Mouse (Mus musculus) common myeloid progenitor, adult 5-6 weeks (primary cell): ENCODE data around the gene Etnk2. TPM values are rescaled to one million over a fixed set of nuclear protein-coding genes. Genes with fewer than 3 reads are reported as not detected.
A peak's percentile ranks its signal among the peaks of the same experiment; 100 is the strongest.
"Not testable (repeated sequence)": the region's sequence is repeated elsewhere in the genome, so short reads cannot be mapped to it uniquely, and the experiment has no call there.

Source experiments
- ATAC-seq: replicated peaks from 2 replicates; pipeline ENCODE4 v1.8.0; 2016; ENCODE audit warnings: low read depth, mild to moderate bottlenecking, moderate TSS enrichment, inconsistent platforms; ENCODE audit not compliant: poor library complexity, severe bottlenecking
- total RNA-seq: library from RNA; stranded (forward); fragments of 200-1000, 187-1606 nt; gene quantifications from 2 replicates; pipeline ENCODE4 v1.2.3, GENCODE M21; 2017

Gene Etnk2
- not detected in 2 replicates for total RNA-seq

GRCm38 (mm10) chr1:133363276-133364021 lies at the start of gene Etnk2:
Gene Etnk2, plus strand, starts transcription at chr1:133363572.
- peak; percentile 57 for ATAC-seq

DNA sequence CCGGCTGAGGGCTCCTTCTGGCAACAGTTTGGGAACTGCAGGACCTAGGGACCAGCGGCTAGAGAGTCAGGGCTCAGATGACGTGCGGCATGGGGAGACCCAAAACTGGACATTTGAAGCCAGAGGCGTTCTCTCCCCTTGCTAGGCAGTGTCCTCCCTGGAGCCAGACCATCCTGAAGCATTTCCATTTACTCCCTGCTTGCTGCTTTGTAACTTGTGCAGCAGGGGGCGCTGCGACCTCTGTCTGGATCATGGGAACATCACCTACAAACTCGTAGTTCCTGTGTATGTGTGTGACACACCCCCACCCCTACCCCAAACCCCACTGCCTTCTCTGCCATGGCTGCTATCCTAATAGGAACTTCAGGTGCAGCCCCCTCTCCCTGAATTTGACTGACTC lies 49.0 kb upstream of the Etnk2 start:
- ATAC-seq, result peak; percentile 57

DNA sequence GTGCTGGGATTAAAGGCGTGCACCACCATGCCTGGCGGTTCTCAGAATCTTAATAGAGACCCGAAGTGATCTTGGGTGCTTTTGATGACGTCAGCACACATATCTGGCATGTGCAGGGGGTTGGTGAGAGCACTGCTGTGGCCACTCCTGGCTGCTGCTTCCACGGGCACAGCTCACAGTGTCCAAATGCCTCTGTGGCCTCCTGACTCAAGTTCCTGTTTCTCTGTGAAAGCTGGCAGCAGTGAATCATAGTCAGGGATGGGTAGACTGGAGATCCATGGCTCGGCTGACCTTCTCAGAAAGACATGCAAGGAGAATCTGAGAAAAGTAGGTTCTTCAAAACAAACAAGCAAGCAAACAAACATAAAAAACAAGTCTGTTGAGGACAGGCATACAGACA lies 47.6 kb upstream of the Etnk2 start:
- ATAC-seq, result no peak

DNA sequence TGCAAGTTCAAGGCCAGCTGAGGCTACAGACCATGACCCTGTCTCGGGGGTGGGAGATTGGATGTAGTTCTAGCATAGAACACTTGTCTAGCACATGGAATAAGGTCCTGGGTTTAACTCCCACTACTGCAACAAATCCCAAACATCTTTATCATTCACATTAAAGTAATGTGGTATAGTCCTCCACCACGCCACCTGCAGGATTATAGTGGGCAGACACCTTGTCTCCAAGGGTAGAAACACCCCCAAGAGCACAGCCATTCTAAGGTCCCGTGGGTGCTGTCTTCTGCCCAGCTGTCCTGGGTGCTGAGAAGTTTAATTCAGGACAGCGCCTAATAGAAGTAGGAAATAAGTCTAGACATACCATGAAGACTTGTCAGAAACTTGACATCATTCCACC lies 46.8 kb upstream of the Etnk2 start:
- no peak for ATAC-seq

GRCm38 (mm10) chr1:133317149-133317548 lies 46.2 kb upstream of the Etnk2 start:
- no peak for ATAC-seq

- no peak for ATAC-seq
Observed at GRCm38 (mm10) chr1:133321267-133321925, 42.0 kb upstream of the Etnk2 start, which contains the start of gene Kiss1. Gene Kiss1, plus strand, starts transcription at chr1:133321875.

GRCm38 (mm10) chr1:133323333-133323732 lies 40.0 kb upstream of the Etnk2 start:
- ATAC-seq, result no peak

GRCm38 (mm10) chr1:133325951-133326350 lies 37.4 kb upstream of the Etnk2 start:
- no peak for ATAC-seq

GRCm38 (mm10) chr1:133327094-133327493 lies 36.3 kb upstream of the Etnk2 start:
- ATAC-seq, result no peak

GRCm38 (mm10) chr1:133328299-133328795 lies 35.0 kb upstream of the Etnk2 start:
- no peak for ATAC-seq

DNA sequence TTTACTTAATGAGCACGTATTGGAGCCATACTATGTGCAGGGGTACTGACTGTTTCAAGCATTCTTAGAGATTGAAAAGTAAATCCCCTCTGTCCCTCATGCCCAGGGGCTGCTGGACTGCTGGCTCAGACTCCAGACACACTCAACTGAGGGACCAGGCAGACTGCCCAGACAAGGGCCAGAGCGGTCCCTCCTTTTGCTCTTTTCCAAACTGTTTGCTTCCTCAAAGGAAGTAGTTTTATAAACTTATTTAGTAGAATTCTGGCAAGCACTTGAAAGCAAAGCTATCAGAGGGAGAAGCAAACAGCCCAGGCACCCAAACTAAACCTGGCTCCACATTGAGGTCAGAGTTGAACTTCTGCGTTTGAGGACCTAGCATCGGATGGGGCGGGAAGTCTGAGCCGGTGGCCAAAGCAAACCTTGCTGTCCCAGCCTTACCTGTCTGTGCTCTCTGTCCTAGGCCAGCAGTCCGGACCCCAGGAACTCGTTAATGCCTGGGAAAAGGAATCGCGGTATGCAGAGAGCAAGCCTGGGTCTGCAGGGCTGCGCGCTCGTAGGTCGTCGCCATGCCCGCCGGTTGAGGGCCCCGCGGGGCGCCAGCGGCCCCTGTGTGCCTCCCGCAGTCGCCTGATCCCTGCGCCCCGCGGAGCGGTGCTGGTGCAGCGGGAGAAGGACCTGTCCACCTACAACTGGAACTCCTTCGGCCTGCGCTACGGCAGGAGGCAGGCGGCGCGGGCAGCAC lies 34.3 kb upstream of the Etnk2 start:
- ATAC-seq, result 0 out of 2 replicates have a peak, but pooled peaks have one; percentile 32

GRCm38 (mm10) chr1:133329638-133329964 lies 33.8 kb upstream of the Etnk2 start:
- no peak for ATAC-seq

- ATAC-seq, result no peak
Observed at GRCm38 (mm10) chr1:133331142-133331541, 32.2 kb upstream of the Etnk2 start.

- no peak for ATAC-seq
Observed at GRCm38 (mm10) chr1:133332656-133333430, 30.5 kb upstream of the Etnk2 start.

DNA sequence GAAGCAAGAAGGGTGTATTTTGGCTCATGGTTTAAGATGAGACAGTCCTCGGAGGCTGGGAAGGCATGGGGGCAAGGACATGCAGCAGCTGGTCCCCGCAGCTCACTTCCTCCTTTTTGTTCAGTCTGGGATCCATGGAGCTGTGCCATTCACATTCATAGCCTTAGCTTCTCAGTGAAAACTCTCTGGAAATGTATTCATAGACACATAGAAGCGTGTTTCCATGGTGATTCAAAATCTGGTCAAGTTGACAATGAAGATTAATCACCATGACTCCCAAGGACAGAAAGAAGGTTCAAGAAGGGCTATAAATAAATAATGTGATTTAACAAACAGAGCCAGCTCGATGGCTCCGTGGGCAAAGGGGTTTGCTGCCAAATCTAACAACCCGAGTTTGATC lies 29.4 kb upstream of the Etnk2 start:
- ATAC-seq, result no peak

- ATAC-seq, result not testable (repeated sequence)
Observed at GRCm38 (mm10) chr1:133340403-133340802, 23.0 kb upstream of the Etnk2 start.

- ATAC-seq, result no peak
Observed at GRCm38 (mm10) chr1:133344357-133344756, 19.0 kb upstream of the Etnk2 start.

- no peak for ATAC-seq
Observed at GRCm38 (mm10) chr1:133346531-133346930, 16.8 kb upstream of the Etnk2 start.

- ATAC-seq, result no peak
Observed at GRCm38 (mm10) chr1:133347226-133347625, 16.1 kb upstream of the Etnk2 start.
